Mouse (Mus musculus): Measurements from ENCODE around the gene Trpv2.

Trpv2 gene

GRCm38 (mm10) chr11:62573959-62574702, at the start of gene Trpv2:
Gene Trpv2 (plus strand): TSS chr11:62574486.
- peak in 1 of 2 experiments; percentile 44 for DNase-seq (ENCODE audit: low read depth in 2 of 2, low spot score in 2 of 2)

DNA sequence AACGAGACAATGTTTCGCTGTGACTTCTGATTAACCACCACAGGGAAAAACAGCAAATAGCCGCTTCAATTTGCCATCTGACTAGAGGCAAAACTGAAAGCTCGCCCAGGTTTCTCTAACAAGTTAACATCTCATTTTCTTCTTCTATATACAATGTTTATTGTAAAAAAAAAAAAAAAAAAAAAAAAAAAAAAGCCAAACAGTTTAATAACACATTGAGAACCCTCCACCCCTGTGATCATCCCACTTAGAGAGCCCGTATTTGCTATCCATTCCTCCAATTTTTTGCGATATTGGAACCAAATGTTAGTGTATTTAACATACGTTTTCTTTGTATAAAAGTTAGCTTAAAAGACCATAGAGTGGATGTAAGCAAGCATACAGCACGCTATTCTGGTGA, 37.2 kb upstream of the Trpv2 start:
- DNase-seq (ENCODE audit: low read depth in 2 of 2, low spot score in 2 of 2) = no peak

GRCm38 (mm10) chr11:62537590-62537989, 36.7 kb upstream of the Trpv2 start:
- no peak for DNase-seq (ENCODE audit: low read depth in 2 of 2, low spot score in 2 of 2)

DNA sequence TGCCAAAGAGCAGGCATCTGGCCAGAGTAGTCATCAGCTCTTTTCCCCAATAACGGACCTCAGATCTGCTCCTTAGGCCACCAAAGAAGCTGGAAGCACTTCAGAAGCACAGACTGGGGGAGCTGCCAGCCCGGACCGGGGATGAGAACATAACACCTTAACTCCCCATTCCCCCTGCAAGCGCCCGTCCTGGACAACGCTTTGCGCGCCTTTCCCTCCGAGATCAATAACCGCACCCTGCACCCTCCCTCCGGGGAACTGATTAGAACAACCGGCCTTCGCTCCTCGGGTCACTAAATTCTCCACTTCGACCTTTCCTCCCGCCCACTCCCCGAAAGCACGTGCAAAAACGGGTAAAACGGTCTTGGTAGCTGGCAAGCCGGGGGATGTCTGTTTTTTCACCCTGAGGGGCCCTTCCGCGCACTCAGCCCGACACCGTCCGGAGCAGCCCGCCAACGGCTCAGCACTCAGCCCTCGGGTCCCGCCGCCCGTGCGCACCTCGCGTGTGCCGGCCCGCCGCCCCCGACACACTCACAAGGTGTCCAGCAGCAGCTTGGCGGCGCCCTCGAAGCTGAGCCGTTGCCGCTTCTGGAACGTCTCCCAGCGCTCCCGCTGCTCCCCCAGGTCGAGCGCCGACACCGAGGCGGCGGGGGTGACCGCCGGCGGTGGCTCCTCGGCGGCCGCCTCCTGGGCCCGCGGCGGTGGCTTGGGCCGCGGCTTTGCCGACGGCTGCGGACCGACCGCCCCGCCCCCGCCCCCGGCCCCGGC, 35.8 kb upstream of the Trpv2 start:
- peak; percentile 30 to 32 for DNase-seq (ENCODE audit: low read depth in 2 of 2, low spot score in 2 of 2)

DNA sequence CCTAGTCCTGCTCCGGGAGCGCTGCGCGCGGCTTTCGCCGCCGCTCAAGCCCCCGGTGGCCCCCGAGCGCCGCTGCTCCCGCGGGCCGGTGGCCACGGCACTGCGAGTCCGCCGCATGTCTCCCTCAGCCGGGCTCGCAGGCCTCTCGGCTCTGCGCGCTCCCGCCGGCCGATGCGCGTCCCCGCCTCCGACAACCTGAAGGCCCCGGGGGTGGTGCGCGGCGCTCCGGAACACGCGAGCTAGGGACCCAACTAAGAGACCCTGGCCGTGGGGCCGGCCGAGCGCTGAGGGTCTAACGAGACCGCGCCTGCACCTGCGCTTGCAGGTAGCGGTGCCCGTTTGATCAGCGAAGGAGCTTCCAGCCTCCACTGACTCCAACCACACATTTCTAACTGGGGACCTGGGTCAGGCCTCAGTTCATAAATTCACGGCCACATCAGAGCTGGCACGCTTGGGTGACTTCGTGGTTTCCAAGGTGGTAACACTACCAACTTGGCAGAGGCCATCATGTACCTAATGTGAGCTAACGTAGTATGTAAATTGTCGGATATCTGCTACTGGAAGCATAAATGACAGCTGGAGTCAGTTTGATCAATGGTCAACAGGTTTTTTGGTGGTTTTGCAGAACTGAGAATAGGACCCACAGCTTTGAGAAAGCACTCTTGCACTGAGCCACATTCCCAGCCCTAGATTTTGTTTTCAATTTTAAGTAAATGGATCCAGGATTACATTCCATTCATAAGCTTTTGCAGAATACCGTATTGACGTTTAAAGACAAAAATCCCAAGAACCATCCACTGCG, 35.0 kb upstream of the Trpv2 start, which contains the start of gene Cenpv:
Gene Cenpv (minus strand): TSS at position 173 of the 802 bp plus-strand sequence.
- peak; percentile 39 to 51 for DNase-seq (ENCODE audit: low read depth in 2 of 2, low spot score in 2 of 2)

- no peak for DNase-seq (ENCODE audit: low read depth in 2 of 2, low spot score in 2 of 2)
Observed at GRCm38 (mm10) chr11:62540167-62540566, 34.1 kb upstream of the Trpv2 start.

DNA sequence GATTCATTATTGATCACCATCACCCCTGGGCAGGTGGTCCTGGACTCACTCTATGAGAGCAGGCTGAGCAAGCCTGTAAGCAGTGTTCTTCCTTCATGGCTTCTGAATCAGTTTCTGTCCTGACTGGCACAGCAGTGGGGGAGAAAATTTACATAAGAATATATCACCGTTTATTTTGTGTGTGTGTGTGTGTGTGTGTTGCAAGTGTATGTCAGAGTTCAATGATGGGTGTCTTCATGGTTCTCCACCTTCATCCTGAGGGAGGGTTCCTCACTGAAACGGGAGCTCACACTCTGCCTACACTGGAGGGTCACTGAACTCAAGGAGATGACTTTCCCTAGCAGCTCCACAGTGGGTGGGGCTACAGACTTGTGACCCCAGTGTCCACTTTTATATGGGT, 33.3 kb upstream of the Trpv2 start:
- DNase-seq (ENCODE audit: low read depth in 2 of 2, low spot score in 2 of 2) = no peak

- DNase-seq (ENCODE audit: low read depth in 2 of 2, low spot score in 2 of 2) = no peak
Observed at GRCm38 (mm10) chr11:62541581-62541980, 32.7 kb upstream of the Trpv2 start.

GRCm38 (mm10) chr11:62543991-62544390, 30.3 kb upstream of the Trpv2 start:
- DNase-seq (ENCODE audit: low read depth in 2 of 2, low spot score in 2 of 2) = no peak

GRCm38 (mm10) chr11:62549782-62550181, 24.5 kb upstream of the Trpv2 start:
- peak in 1 of 2 experiments; percentile 23 for DNase-seq (ENCODE audit: low read depth in 2 of 2, low spot score in 2 of 2)

DNA sequence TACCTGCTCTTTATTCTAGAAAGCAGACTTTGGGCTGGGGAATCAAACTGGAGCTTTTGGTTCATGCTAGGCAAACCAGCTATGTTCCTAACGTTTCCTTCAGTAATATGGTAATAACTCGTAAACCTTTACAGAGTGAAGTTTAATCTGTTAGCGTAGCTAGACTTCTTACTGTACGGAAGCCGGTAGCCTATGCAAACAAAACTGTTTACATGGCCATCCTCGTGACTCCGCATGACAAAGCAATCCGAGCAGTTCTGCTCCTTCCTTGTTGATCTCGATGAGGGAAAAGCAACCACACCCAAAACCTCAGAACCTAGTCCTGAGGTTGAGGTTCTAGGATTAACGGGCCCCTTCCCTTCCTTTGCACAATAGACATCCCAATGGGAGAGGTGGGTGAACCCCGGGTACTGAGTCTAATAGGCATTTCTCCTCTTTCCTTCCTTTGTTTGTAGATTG, 24.0 kb upstream of the Trpv2 start:
- DNase-seq (ENCODE audit: low read depth in 2 of 2, low spot score in 2 of 2) = peak; percentile 37 to 41

DNA sequence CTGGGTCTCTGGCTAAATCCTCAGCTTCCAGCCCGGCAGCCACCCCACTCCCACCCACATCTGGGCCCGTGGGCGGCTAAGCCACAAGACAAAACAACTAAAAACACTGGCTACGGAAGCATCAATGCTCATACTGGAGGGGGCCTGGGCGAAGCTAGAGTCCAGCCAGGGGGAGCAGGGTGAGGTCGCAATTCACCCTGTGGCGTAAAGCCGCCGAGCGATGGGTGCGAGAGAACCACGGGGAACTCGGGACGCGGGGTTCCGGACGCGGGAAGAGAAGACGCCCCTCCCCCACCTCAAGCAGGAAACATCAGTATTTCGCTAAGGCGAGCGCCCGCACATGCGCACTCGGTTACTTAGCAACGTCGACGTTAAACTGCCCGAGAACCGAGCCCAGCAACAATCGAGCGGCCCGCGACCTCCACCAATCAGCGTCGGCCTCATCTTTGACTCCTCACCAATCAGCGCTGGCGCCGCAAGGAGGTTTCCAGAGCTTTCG, 23.5 kb upstream of the Trpv2 start, which contains the start of gene Ubb:
Gene Ubb (plus strand): TSS at position 445 of the 499 bp plus-strand sequence.
- DNase-seq (ENCODE audit: low read depth in 2 of 2, low spot score in 2 of 2) = peak; percentile 97 to 98

DNA sequence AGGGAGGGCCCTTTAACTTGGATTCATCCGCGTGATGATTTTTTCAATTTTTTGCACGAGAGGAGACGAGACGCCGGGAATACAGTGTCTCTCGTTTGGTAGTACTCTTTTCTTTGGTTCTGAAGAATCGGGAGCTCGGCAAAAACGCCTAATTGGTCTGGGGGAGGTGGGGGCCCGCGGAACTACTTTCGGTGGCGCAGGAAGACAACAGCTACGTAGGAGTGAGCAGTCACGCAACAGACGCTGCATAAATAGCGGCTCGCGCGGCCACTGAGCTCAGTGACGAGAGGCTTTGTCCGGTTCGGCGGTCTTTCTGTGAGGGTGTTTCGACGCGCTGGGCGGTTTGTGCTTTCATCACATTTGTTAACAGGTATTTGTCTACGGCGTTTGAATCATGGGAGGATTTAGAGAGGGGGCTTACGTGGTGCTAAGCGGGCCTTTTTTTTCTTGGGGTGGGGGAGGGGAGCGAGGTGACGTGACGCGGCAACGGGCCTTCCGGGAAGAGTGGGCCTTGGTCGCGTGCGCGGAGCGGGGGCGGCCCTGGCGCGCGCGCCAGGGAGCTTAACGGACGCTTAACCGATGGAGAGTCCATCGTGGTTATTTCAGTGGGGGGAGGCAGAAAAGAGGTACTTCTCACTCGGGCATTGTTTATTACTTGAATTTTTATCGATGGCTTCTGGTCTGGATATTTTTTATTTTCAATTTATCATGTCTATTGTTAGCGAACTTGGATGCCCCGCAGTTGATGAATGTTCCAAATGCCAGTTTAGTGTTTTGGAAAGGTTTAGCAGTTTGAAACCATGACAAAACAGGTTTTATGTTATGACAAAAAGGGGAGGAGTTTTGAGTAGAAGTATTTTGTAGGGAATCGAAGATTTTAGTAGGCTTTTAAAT, 22.8 kb upstream of the Trpv2 start:
- peak; percentile 87 to 91 for DNase-seq (ENCODE audit: low read depth in 2 of 2, low spot score in 2 of 2)

- no peak for DNase-seq (ENCODE audit: low read depth in 2 of 2, low spot score in 2 of 2)
Observed at GRCm38 (mm10) chr11:62553186-62553585, 21.1 kb upstream of the Trpv2 start.

- no peak for DNase-seq (ENCODE audit: low read depth in 2 of 2, low spot score in 2 of 2)
Observed at GRCm38 (mm10) chr11:62553633-62554032, 20.7 kb upstream of the Trpv2 start.

GRCm38 (mm10) chr11:62554163-62554855, 20.0 kb upstream of the Trpv2 start:
- DNase-seq (ENCODE audit: low read depth in 2 of 2, low spot score in 2 of 2) = no peak

- DNase-seq (ENCODE audit: low read depth in 2 of 2, low spot score in 2 of 2) = no peak
Observed at GRCm38 (mm10) chr11:62554934-62555517, 19.3 kb upstream of the Trpv2 start.

DNA sequence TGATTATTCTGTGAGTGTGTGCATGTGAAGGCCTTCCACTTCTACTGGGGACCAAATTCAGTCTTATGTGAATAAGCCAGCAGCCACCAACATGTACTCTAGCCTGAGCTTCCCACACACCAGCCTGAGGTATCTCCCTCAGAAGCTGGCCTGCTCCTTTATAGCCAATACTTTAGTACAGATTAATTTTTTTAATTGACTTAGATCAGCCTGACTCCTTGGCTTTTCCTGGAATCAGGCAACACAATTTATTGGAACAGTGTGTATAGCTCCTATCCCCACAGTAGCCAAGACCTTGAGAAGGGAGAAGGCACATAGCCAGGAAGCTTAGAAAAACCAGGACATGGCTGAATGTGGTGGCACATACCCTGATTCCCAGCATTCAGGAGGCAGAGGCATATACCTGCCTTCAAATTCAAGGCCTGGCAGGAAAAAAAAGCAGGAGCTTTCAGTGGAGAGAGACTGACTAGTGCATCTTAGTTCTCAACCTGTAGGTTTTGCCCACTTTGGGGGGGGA, 18.3 kb upstream of the Trpv2 start:
- DNase-seq (ENCODE audit: low read depth in 2 of 2, low spot score in 2 of 2) = no peak

DNA sequence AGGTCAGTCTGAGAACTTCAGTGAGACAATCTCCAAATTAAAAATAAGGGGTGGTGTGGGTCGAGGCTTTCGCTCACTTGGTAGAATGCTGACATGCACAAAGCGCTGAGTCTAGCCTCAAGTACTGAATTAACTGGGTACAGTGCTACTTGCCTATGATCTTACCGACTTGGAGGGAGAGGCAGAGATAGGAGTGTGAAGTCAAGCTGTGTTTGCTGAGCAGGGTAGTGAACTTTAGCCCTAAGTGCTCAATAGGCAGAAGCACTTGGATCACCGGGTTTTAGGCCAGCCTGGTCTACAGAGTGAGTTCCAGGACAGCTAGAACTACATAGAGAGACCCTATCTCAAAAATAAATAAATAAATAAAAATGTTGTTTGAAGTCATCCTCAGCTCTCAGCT, 17.1 kb upstream of the Trpv2 start:
- no peak for DNase-seq (ENCODE audit: low read depth in 2 of 2, low spot score in 2 of 2)

All from CD8-positive naive resting alpha-beta T cell, adult 2 months (primary cell).